Mouse (Mus musculus) hindbrain, postnatal 0 days (tissue): ENCODE results near the gene Gpr173. TPM values are rescaled to one million over a fixed set of nuclear protein-coding genes. Genes with fewer than 3 reads are reported as not detected.

Experiments
- ATAC-seq: fragments of 200-750 bp; cut with Nextera tagmentation; 2 replicates; pipeline ENCODE4 v1.8.0; 2017; ENCODE audit warnings: mild to moderate bottlenecking, moderate TSS enrichment, moderate library complexity
- DNase-seq: peaks from one replicate; pipeline ENCODE4 v3.0.0-alpha.2; 2015; ENCODE audit warnings: low spot score
- H3K27ac ChIP-seq: fragments of 300-500 bp; sonication (generic); 2 replicates; pipeline ENCODE4 v1.5.1; 2014; ENCODE audit warnings: mild to moderate bottlenecking
- H3K27me3 ChIP-seq: fragments of 300-500 bp; sonication (generic); 2 replicates; pipeline ENCODE4 v1.6.1; 2014; ENCODE audit warnings: low read length, mixed read lengths; ENCODE audit not compliant: insufficient read depth
- H3K36me3 ChIP-seq: fragments of 300-500 bp; sonication (generic); 2 replicates; pipeline ENCODE4 v1.6.1; 2014; ENCODE audit warnings: low read length, mixed read lengths; ENCODE audit not compliant: insufficient read depth
- H3K4me1 ChIP-seq: fragments of 300-500 bp; sonication (generic); 2 replicates; pipeline ENCODE4 v1.6.1; 2014; ENCODE audit warnings: antibody characterized with exemption, low read length, mixed read lengths; ENCODE audit not compliant: insufficient read depth
- H3K4me2 ChIP-seq: fragments of 300-500 bp; sonication (generic); 2 replicates; pipeline ENCODE4 v1.6.1; 2014; ENCODE audit warnings: low read depth, mild to moderate bottlenecking, low read length, moderate library complexity, mixed read lengths
- H3K4me3 ChIP-seq: fragments of 300-500 bp; sonication (generic); 2 replicates; pipeline ENCODE4 v1.5.1; 2014; ENCODE audit warnings: low read length
- H3K9ac ChIP-seq: fragments of 300-500 bp; sonication (generic); replicated peaks from 2 replicates; pipeline ENCODE4 v1.6.1; 2014; ENCODE audit warnings: mild to moderate bottlenecking, low read length, moderate library complexity, mixed read lengths
- H3K9me3 ChIP-seq: fragments of 300-500 bp; sonication (generic); 2 replicates; pipeline ENCODE4 v1.6.1; 2016; ENCODE audit warnings: low read length, mixed read lengths
- CTCF ChIP-seq: IDR thresholded peaks from 2 replicates; pipeline ENCODE4 v1.5.1; 2016; ENCODE audit warnings: antibody characterized with exemption, control low read depth, low read depth
- WGBS: fragments of 180-500 bp; shearing (Covaris S2); extraction: QIAGEN DNeasy Blood & Tissue Kit; methylation state at CpG from one replicate; pipeline ENCODE4 v1.1.7; 2014; 5-methylcytosine and 5-hydroxymethylcytosine counted together
- polyA plus RNA-seq: library from polyadenylated mRNA; unstranded; fragments of >200 nt; fragmentation: Nextera tagmentation; extraction: Ambion mirVana; gene quantifications from 2 replicates; pipeline ENCODE4 v1.2.1, GENCODE M21; 2015
- total RNA-seq: library from RNA; depleted of rRNA; stranded (reverse); fragments of >200 nt; gene quantifications from 2 replicates; pipeline ENCODE4 v1.2.3, GENCODE M21; 2014; rRNA removed

Gpr173 gene
- total RNA-seq: 28.6 and 30.1 TPM in 2 replicates
- polyA plus RNA-seq: 5.4 and 6.8 TPM in 2 replicates

GRCm38 (mm10) chrX:152368397-152369273 lies at the start of gene Gpr173:
TSS of gene Gpr173 (minus strand) at chrX:152368704.
- H3K27me3 ChIP-seq: peaks cover 2% of the 10 kb centered on the region; the same call in 1 of the 2 replicates
- no peaks in the 10 kb centered on the region for H3K4me1 ChIP-seq
- ATAC-seq (peak; percentile 97), DNase-seq (peak; percentile 75)
- peak within 1 kb of the TSS; percentile 53 for H3K4me3 ChIP-seq
- 23% methylated on average over 21 of the region's 24 CpGs for WGBS
- TF ChIP-seq CTCF: no peak
- H3K36me3 ChIP-seq: no peaks in the 10 kb centered on the region
- peak within 1 kb of the TSS; percentile 87 for H3K27ac ChIP-seq
- no peaks in the 10 kb centered on the region for H3K9me3 ChIP-seq
- peak within 1 kb of the TSS; percentile 53 for H3K4me2 ChIP-seq
- H3K9ac ChIP-seq: peak within 1 kb of the TSS; percentile 61

GRCm38 (mm10) chrX:152403251-152403650 lies 34.7 kb upstream of the Gpr173 start:
- WGBS: 94% methylated on average over 1 of the region's 1 CpGs
- H3K27me3 ChIP-seq: peaks cover 4% of the 10 kb centered on the region; the same call in 1 of the 2 replicates

GRCm38 (mm10) chrX:152400096-152400495 lies 31.6 kb upstream of the Gpr173 start:
- Histone ChIP-seq H3K27me3 (peaks cover 4% of the 10 kb centered on the region; the same call in 1 of the 2 replicates), H3K4me2 (no peak overlapping the region), H3K4me1 (no peaks in the 10 kb centered on the region), H3K27ac (no peak overlapping the region), H3K4me3 (no peak overlapping the region), H3K9ac (no peak overlapping the region), H3K36me3 (no peaks in the 10 kb centered on the region), H3K9me3 (no peaks in the 10 kb centered on the region)
- ATAC-seq: no peak
- 62% methylated on average over 2 of the region's 2 CpGs for WGBS
- no peak for DNase-seq
- no peak for TF ChIP-seq CTCF

More at GRCm38 (mm10) chrX:152403251-152403650, 34.7 kb upstream of the Gpr173 start:
- no peaks in the 10 kb centered on the region for H3K36me3 ChIP-seq
- no peaks in the 10 kb centered on the region for H3K9me3 ChIP-seq
- no peak overlapping the region for H3K27ac ChIP-seq
- H3K4me1 ChIP-seq: no peaks in the 10 kb centered on the region
- no peak for TF ChIP-seq CTCF
- no peak for ATAC-seq
- no peak for DNase-seq
- no peak overlapping the region for H3K4me3 ChIP-seq
- no peak overlapping the region for H3K4me2 ChIP-seq
- no peak overlapping the region for H3K9ac ChIP-seq

- Histone ChIP-seq H3K27me3 (peaks cover 2% of the 10 kb centered on the region; the same call in 1 of the 2 replicates), H3K27ac (peak overlapping the region; percentile 87), H3K9ac (peak overlapping the region; percentile 61), H3K4me1 (no peaks in the 10 kb centered on the region), H3K9me3 (no peaks in the 10 kb centered on the region), H3K36me3 (no peaks in the 10 kb centered on the region), H3K4me2 (peak overlapping the region; percentile 53), H3K4me3 (peak overlapping the region; percentile 53)
- peak; percentile 38 for ATAC-seq
- peak; percentile 46 for DNase-seq
- WGBS: 29% methylated on average over 4 of the region's 4 CpGs
- no peak for TF ChIP-seq CTCF
These were observed 479 bp downstream of the Gpr173 start for GRCm38 (mm10) chrX:152368054-152368396.

- no peak overlapping the region for H3K27ac ChIP-seq
- DNase-seq (peak; percentile 56), ATAC-seq (no peak)
- H3K36me3 ChIP-seq: no peaks in the 10 kb centered on the region
- H3K27me3 ChIP-seq: peaks cover 2% of the 10 kb centered on the region; the same call in 1 of the 2 replicates
- peak overlapping the region; percentile 53 for H3K4me2 ChIP-seq
- no peak overlapping the region for H3K9ac ChIP-seq
- H3K9me3 ChIP-seq: no peaks in the 10 kb centered on the region
- 58% methylated on average over 2 of the region's 2 CpGs for WGBS
- H3K4me1 ChIP-seq: no peaks in the 10 kb centered on the region
- no peak for TF ChIP-seq CTCF
- H3K4me3 ChIP-seq: peak overlapping the region; percentile 3; the same call in 1 of the 2 replicates
These were observed 2.1 kb downstream of the Gpr173 start for GRCm38 (mm10) chrX:152366418-152366817.

- Histone ChIP-seq H3K27me3 (no peaks in the 10 kb centered on the region), H3K36me3 (no peaks in the 10 kb centered on the region), H3K4me3 (no peak overlapping the region), H3K9ac (no peak overlapping the region), H3K4me1 (no peaks in the 10 kb centered on the region), H3K4me2 (no peak overlapping the region), H3K9me3 (no peaks in the 10 kb centered on the region), H3K27ac (no peak overlapping the region)
- ATAC-seq (peak; percentile 86), DNase-seq (peak; percentile 76)
- 32% methylated on average over 5 of the region's 5 CpGs for WGBS
- TF ChIP-seq CTCF: peak; percentile 63
These were observed 15.9 kb downstream of the Gpr173 start for GRCm38 (mm10) chrX:152352553-152353153.
